Mouse (Mus musculus): Measurements from ENCODE around the gene Fam189a2.

Fam189a2 gene

GRCm38 (mm10) chr19:23972881-23973649, 57.8 kb downstream of the Fam189a2 start:
- 71% methylated on average over 16 of the region's 16 CpGs for WGBS

GRCm38 (mm10) chr19:23971391-23971790, 59.4 kb downstream of the Fam189a2 start:
- WGBS = 89% methylated on average over 7 of the region's 7 CpGs

GRCm38 (mm10) chr19:23970374-23970773, 60.4 kb downstream of the Fam189a2 start:
- 84% methylated on average over 3 of the region's 3 CpGs for WGBS

GRCm38 (mm10) chr19:23968862-23969225, 62.0 kb downstream of the Fam189a2 start:
- WGBS = 90% methylated on average over 2 of the region's 2 CpGs

GRCm38 (mm10) chr19:23968125-23968861, 62.5 kb downstream of the Fam189a2 start:
- 83% methylated on average over 5 of the region's 5 CpGs for WGBS

- WGBS = 15% methylated on average over 2 of the region's 2 CpGs
Observed at GRCm38 (mm10) chr19:23967156-23967555, 63.7 kb downstream of the Fam189a2 start.

- 92% methylated on average over 9 of the region's 9 CpGs for WGBS
Observed at GRCm38 (mm10) chr19:23966376-23966775, 64.4 kb downstream of the Fam189a2 start.

- 71% methylated on average over 10 of the region's 10 CpGs for WGBS
Observed at GRCm38 (mm10) chr19:23964401-23964910, 66.4 kb downstream of the Fam189a2 start.

- 3% methylated on average over 8 of the region's 8 CpGs for WGBS
Observed at GRCm38 (mm10) chr19:23961516-23961915, 69.3 kb downstream of the Fam189a2 start.

- 68% methylated on average over 6 of the region's 6 CpGs for WGBS
Observed at GRCm38 (mm10) chr19:23960831-23961447, 69.9 kb downstream of the Fam189a2 start.

- WGBS = 58% methylated on average over 3 of the region's 3 CpGs
Observed at GRCm38 (mm10) chr19:23960275-23960674, 70.5 kb downstream of the Fam189a2 start.

GRCm38 (mm10) chr19:23959870-23960269, 70.9 kb downstream of the Fam189a2 start:
- WGBS = 62% methylated on average over 7 of the region's 7 CpGs

- WGBS = 46% methylated on average over 6 of the region's 6 CpGs
Observed at GRCm38 (mm10) chr19:23958925-23959324, 71.9 kb downstream of the Fam189a2 start.

- 83% methylated on average over 7 of the region's 7 CpGs for WGBS
Observed at GRCm38 (mm10) chr19:23957563-23957962, 73.3 kb downstream of the Fam189a2 start.

- 76% methylated on average over 17 of the region's 17 CpGs for WGBS
Observed at GRCm38 (mm10) chr19:23956299-23956975, 74.4 kb downstream of the Fam189a2 start.

- WGBS = 96% methylated on average over 8 of the region's 8 CpGs
Observed at GRCm38 (mm10) chr19:23955461-23955860, 75.4 kb downstream of the Fam189a2 start.

- 41% methylated on average over 12 of the region's 12 CpGs for WGBS
Observed at GRCm38 (mm10) chr19:23948301-23949000, 82.4 kb downstream of the Fam189a2 start.

GRCm38 (mm10) chr19:23947871-23948270, 82.9 kb downstream of the Fam189a2 start:
- 56% methylated on average over 4 of the region's 4 CpGs for WGBS

- WGBS = 82% methylated on average over 4 of the region's 4 CpGs
Observed at GRCm38 (mm10) chr19:23946751-23947150, 84.1 kb downstream of the Fam189a2 start.

- WGBS = 84% methylated on average over 6 of the region's 6 CpGs
Observed at GRCm38 (mm10) chr19:23946026-23946685, 84.7 kb downstream of the Fam189a2 start.

- WGBS = 85% methylated on average over 7 of the region's 7 CpGs
Observed at GRCm38 (mm10) chr19:23942886-23943285, 87.9 kb downstream of the Fam189a2 start.

All from cerebral cortex, adult 2 months (tissue).